Mouse (Mus musculus) bone marrow macrophage, adult 2 months (primary cell): ENCODE measurements around the gene Mia3.

Experiments used
- CTCF ChIP-seq: IDR thresholded peaks from 2 replicates; pipeline ENCODE4 v1.5.1; 2012; ENCODE audit warnings: low read depth, mild to moderate bottlenecking, low read length, moderate library complexity
- POLR2A ChIP-seq: IDR thresholded peaks from 2 replicates; pipeline ENCODE4 v1.6.1; 2012; ENCODE audit warnings: mild to moderate bottlenecking, low read depth, low read length, borderline replicate concordance

DNA sequence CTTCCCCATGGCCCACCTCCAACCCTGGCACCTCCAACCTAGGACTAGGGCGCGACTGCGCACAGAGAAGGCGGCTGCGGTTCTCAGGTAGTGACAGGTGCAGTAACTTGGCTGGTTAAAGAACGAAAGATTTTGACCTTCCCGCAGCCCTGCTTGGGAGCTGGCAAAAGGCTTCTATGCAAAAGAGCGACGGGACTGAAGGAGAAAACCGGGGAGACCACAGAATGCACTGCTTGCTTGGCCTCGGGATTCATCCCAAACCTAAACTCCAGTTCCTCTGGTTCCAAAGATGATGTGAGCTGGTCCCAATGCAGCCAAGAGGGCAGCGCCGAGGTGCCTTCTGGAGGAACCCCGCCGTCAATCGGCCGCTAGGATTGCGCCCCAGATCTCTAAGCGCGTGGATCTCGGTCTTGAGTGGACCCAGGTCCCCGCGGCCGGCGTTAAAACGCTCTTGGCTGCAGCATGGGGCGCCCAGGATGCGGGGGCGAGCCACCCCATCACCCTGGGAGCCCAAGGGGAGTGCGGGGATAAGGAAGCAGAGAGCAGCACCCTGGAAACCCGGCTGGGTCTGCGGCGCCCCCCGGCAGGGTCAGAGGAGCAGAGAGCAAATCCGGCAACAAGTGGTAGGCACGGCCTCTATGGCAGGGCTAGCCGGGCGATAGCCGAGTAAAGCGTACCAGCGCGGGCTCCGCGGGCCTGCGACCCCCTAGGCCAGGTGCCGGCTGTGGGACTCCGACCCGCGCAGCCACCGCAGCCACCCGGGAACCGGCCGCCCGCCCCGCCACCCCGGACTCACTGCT, 552 bp downstream of the Mia3 start:
- TF ChIP-seq POLR2A, result no peak
- TF ChIP-seq CTCF, result no peak
